Mouse (Mus musculus) embryonic facial prominence, embryonic 10.5 days (tissue): Measurements from ENCODE around the gene Soga1. TPM values are rescaled to one million over a fixed set of nuclear protein-coding genes. Genes with fewer than 3 reads are reported as not detected.

Source experiments
- DNase-seq: peaks from one replicate; pipeline ENCODE4 v3.0.0-alpha.2; 2017; ENCODE audit warnings: low spot score
- H3K27ac ChIP-seq: fragments of 300-500 bp; sonication (generic); replicated peaks from 2 replicates; pipeline ENCODE4 v1.5.1; 2016; ENCODE audit warnings: mild to moderate bottlenecking
- H3K27me3 ChIP-seq: fragments of 300-500 bp; sonication (generic); replicated peaks from 2 replicates; pipeline ENCODE4 v1.6.1; 2016; ENCODE audit warnings: low read depth, mild to moderate bottlenecking; ENCODE audit not compliant: poor library complexity, severe bottlenecking
- H3K36me3 ChIP-seq: fragments of 300-500 bp; sonication (generic); replicated peaks from 2 replicates; pipeline ENCODE4 v1.6.1; 2016; ENCODE audit warnings: mild to moderate bottlenecking, moderate library complexity
- H3K4me1 ChIP-seq: fragments of 300-500 bp; sonication (generic); 2 replicates; pipeline ENCODE4 v1.6.1; 2016
- H3K4me3 ChIP-seq: fragments of 300-500 bp; sonication (generic); 2 replicates; pipeline ENCODE4 v1.5.1; 2016; ENCODE audit warnings: mild to moderate bottlenecking, moderate library complexity
- H3K9me3 ChIP-seq: fragments of 300-500 bp; sonication (generic); 2 replicates; pipeline ENCODE4 v1.6.1; 2016; ENCODE audit warnings: mild to moderate bottlenecking
- WGBS: fragments of 180-500 bp; shearing (Covaris S2); methylation state at CpG from one replicate; pipeline ENCODE4 v1.1.7; 2016; 5-methylcytosine and 5-hydroxymethylcytosine counted together
- polyA plus RNA-seq: library from polyadenylated mRNA; unstranded; fragments of >200 nt; fragmentation: Nextera tagmentation; extraction: Ambion mirVana; gene quantifications from 2 replicates; pipeline ENCODE4 v1.2.1, GENCODE M21; 2016

Soga1 gene
- polyA plus RNA-seq, 1 experiment from 2014 or later = 4.7 TPM

DNA sequence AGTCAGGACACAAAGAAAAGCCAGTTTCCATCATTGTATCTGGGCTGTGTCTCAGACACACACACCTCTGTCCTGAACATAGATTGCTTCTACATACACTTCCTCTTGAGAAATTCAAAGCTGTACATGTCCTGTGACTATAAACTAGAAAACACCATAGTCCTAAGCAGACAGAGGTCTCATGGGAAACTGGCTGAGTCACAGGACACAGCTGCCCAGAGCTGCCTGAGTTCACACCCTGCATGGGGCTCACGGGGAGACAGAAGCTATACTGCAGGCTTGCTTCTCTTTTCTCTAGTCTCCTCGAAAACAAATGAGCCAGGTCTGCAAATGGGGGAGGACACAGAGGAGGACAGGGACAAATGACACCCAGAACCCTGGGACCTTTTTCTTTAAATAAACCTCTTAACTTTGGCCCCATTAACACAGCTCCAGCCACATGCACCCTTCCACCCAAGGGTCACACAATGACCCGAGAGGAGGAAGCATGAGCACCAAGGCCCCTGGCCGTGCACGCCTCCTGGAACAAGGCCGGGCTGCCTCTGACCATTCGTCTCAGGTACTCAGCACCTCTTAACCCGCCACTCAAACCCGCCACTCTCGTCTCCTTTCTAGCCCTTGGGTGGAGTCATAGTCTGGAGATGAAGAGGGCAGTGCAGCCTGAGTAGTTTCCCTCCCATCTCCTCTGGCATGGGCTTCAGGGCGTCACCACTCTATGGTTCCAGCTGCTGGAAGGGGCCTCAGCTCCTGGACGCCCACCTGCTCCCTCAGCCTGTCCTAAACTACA is 20.7 kb upstream of the Soga1 start:
- WGBS = 87% methylated on average over 12 of the region's 12 CpGs
- no peak for DNase-seq
- Histone ChIP-seq H3K27ac (no peak overlapping the region), H3K27me3 (no peaks in the 10 kb centered on the region), H3K36me3 (peaks cover 78% of the 10 kb centered on the region), H3K9me3 (no peaks in the 10 kb centered on the region), H3K4me3 (no peak overlapping the region), H3K4me1 (no peaks in the 10 kb centered on the region)

DNA sequence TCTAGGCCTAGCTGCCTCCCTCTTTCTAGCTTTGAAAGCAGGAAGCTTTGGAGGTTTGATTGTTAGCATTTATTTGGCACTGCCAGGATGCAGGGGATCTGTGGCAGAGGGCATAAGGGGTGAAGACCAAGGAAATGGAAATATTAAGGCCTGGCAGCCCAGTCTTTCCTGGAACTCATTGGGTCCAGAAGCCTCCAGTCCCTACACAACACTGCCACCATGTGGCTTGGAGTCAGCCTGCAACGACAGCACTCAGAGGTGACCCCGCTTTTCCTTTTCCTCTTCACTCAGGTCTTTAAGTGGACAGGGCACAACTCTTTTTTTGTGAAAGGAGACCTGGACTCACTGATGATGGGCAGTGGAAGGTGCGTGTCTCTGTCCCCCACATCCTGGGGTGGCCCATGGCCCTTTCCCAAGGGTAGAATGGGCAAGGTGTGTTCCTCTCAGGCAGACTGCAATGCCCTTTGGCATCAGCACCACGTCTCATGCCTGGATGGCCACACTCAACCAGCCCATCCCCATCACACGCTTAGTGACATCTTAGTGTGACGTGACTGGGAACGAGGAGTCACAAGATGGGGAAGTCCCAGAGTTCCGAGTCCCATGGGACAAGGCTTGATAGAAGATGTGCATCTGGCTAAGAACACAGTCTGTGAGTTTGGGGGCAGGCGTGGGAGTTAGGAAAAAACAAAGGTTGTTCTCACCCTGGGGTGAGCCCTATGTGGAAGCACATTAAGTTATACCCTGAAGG is 16.1 kb upstream of the Soga1 start:
- Histone ChIP-seq H3K27me3 (no peaks in the 10 kb centered on the region), H3K36me3 (peaks cover 37% of the 10 kb centered on the region), H3K4me1 (peaks cover 4% of the 10 kb centered on the region), H3K4me3 (no peak overlapping the region), H3K27ac (no peak overlapping the region; the same call in 1 of the 2 replicates), H3K9me3 (no peaks in the 10 kb centered on the region)
- DNase-seq = peak; percentile 74
- WGBS = 68% methylated on average over 9 of the region's 9 CpGs

DNA sequence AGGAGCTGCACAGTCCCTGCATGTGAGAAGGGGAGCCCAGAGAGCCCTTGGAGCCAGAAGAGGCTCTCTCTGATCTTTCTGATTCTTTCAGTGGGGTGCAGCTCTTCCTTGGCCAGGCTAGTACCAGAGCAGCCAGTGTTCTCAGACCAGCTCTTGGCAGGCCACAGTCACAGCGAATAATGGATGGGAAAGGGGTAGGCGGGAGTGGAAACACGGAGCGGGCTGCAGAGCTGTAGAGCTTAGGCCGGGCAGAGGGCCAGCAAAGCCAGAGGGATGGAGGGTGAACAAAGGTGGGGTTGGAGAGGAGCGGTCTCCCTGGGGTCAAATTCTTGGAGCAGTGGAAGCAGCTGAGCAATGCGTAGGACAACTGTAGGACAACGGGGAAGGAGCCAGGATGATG is 13.0 kb upstream of the Soga1 start:
- Histone ChIP-seq H3K27me3 (no peaks in the 10 kb centered on the region), H3K27ac (no peak overlapping the region), H3K9me3 (no peaks in the 10 kb centered on the region), H3K4me3 (no peak overlapping the region), H3K4me1 (peaks cover 14% of the 10 kb centered on the region), H3K36me3 (peaks cover 11% of the 10 kb centered on the region; the same call in 1 of the 2 replicates)
- DNase-seq = no peak
- 71% methylated on average over 8 of the region's 8 CpGs for WGBS

DNA sequence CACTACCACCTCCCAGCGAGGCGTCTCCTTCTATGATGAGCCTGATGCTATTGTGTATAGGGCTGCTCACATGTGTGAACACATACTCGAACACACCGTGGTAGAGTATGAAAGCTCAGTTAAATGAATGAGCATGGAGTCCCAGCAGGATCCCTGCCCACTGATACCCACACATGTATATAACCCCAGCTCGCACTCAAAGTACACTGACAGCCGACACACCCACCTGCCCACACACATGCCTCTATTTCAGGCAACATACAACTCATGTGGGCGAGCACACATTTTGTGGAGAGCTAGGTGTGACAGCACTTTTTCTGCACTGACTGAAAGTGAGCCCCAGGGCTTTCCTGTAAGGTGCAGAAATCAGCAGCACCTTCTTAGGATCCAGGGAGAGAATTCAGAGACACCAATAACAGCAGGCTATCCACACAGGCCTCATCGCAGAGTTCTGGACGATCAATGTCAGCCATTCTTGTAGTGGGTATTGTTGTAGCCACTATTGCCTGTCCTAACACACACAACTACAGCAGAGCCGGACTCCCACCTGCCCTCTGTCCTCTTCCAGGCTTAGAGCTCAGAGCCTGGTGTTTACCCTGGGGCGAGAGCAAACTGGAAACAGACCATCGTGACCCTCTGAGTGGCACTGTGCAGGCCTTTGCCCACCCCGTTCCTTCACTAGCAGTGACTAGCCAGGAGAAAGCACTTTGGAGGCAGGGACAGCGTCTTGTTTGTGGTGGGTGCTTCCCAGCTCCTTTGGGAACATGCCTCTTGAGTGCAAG is 8.7 kb upstream of the Soga1 start:
- Histone ChIP-seq H3K27me3 (no peaks in the 10 kb centered on the region), H3K27ac (peak overlapping the region; percentile 36; the same call in 1 of the 2 replicates), H3K36me3 (no peaks in the 10 kb centered on the region), H3K9me3 (no peaks in the 10 kb centered on the region), H3K4me1 (peaks cover 27% of the 10 kb centered on the region), H3K4me3 (no peak overlapping the region)
- WGBS = 77% methylated on average over 14 of the region's 14 CpGs
- DNase-seq = no peak

DNA sequence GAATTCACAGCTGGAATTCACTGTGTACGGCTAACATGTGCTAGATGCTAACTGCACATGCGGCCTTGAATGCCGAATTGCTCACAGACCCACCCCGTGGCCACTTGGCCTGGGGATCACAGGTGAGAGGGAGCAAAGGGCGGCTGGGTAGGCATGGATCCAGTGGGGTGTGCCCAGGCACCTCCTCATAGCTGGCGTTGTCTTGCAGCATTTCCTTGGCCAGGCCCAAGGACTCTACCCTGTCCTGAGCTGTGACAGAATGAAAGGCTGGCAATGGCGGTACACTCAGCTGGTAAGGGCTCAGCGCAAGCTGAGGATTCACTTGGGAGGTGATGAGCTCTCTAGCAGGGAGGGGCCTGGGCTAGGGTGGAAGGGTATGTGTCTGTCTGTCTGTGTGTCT is 7.7 kb upstream of the Soga1 start, which contains the start of gene Tldc2:
Gene Tldc2 (plus strand): TSS at position 260 of the 400 bp plus-strand sequence.
- H3K27ac ChIP-seq = no peak within 1 kb of the TSS
- DNase-seq = no peak
- WGBS = 85% methylated on average over 8 of the region's 8 CpGs

DNA sequence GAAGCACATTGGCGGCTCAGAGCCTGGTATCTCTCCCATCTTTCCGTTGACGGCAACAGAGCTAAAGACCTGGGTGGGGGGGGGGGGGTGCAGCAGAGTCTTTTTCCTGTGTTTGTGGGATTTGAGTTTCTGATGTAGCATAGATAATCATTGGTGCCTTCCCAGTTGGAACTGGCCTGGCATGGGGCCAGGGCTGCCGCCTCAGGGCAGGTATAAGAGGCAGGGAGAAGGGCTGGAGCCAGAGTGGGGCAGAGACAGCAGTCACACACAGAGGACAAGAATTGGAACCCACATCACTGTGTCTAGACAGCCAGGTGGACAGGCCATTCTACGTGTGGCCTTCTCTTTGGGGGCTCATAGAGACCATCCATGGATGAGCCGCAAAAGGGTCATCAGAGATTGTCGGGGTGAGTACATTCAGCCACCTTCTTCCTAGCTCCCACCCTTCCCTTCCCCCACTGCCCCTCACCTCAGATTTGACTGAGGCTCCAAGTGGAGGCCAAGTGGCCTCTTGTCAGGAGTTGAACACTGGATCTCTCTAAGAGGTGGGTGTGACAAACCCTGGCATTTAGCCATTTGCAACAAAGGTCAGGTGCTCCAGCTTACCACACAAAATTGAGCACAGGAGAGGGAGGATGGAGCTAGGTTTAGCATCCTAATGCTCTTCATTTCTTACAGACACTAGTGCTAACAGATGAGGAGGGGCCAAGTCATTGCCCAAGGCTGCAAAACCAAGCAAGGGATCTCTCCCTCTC is 6.0 kb upstream of the Soga1 start:
- WGBS = 90% methylated on average over 7 of the region's 7 CpGs
- Histone ChIP-seq H3K27me3 (peaks cover 5% of the 10 kb centered on the region; the same call in 1 of the 2 replicates), H3K27ac (no peak overlapping the region), H3K4me3 (no peak overlapping the region), H3K36me3 (no peaks in the 10 kb centered on the region), H3K9me3 (no peaks in the 10 kb centered on the region), H3K4me1 (peaks cover 24% of the 10 kb centered on the region)
- DNase-seq = no peak

More for the DNA sequence above, 7.7 kb upstream of the Soga1 start, which contains the start of gene Tldc2:
- H3K36me3 ChIP-seq = no peaks in the 10 kb centered on the region
- H3K9me3 ChIP-seq = no peaks in the 10 kb centered on the region
- no peak within 1 kb of the TSS for H3K4me3 ChIP-seq
- no peaks in the 10 kb centered on the region for H3K27me3 ChIP-seq
- H3K4me1 ChIP-seq = peaks cover 24% of the 10 kb centered on the region

DNA sequence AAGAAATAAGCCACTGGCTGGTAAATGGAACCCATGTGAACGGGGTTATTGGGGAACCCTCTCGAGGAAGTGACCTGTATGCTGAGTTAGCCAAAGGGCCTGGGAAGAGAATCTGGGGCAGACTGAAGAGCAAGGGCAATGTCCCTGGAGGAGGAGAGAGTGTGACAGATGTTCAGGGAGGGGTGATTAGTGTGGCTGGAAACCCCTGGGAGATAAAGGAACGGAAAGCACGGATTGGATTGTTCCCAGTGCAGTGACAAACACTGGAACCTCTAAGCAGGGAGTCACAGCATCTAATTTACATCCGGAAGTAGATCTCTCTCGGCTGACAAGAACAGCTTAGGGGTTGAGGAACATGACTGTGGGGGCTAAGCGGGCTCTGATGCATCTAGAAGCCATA is 2.9 kb upstream of the Soga1 start:
- Histone ChIP-seq H3K36me3 (no peaks in the 10 kb centered on the region; the same call in 1 of the 2 replicates), H3K9me3 (no peaks in the 10 kb centered on the region), H3K4me1 (peaks cover 36% of the 10 kb centered on the region), H3K4me3 (no peak overlapping the region), H3K27ac (no peak overlapping the region), H3K27me3 (peaks cover 5% of the 10 kb centered on the region; the same call in 1 of the 2 replicates)
- DNase-seq = no peak
- WGBS = 43% methylated on average over 7 of the region's 7 CpGs

DNA sequence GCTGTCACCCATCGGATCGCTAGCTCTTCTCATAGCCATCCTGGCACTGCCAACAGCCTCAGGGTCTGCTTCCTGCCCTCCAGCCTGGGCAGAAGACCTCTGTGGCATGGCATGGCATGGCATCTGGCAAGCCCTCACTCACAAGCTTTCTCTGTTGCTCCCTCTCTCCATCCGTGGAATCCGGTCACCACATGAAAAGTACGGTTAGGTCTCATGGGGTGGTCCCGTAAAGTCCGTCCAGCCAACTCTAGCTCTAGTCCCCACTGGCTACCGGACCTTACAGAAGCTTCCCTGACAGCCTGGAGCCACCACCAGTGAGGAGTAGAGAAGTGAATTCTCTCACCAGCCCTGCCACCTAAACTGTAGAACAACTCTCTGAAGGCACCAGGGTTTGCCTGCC is 2.3 kb upstream of the Soga1 start:
- H3K27me3 ChIP-seq = peaks cover 5% of the 10 kb centered on the region; the same call in 1 of the 2 replicates
- no peaks in the 10 kb centered on the region for H3K9me3 ChIP-seq
- peaks cover 6% of the 10 kb centered on the region for H3K36me3 ChIP-seq
- peaks cover 43% of the 10 kb centered on the region for H3K4me1 ChIP-seq
- WGBS = 92% methylated on average over 8 of the region's 8 CpGs
- H3K4me3 ChIP-seq = no peak overlapping the region
- DNase-seq = no peak
- H3K27ac ChIP-seq = no peak overlapping the region

DNA sequence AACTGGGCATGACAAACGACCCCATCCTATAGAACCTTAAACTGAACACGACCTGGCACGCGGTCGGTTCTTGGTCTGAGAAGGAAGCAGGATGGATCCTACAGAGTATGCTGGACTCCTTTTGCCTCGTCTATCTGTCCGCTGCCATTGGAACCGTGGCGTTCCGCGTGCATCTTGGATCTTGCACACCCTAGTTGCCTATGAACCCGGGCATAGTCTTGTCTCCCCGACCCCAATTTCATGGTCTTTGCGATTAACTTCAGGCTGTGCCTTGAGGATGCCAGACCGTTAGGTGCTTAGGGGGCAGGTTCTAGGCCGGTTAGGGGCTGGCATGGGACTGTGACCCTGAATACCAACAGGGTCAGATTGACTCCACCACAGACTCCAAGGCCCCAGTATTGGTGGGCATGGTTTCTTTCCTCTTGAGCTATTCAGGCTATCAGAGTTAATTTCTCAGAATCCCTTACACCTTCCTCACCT is 687 bp upstream of the Soga1 start:
- Histone ChIP-seq H3K27ac (peak overlapping the region; percentile 98), H3K27me3 (peaks cover 5% of the 10 kb centered on the region; the same call in 1 of the 2 replicates), H3K4me1 (peaks cover 47% of the 10 kb centered on the region), H3K36me3 (peaks cover 21% of the 10 kb centered on the region), H3K9me3 (no peaks in the 10 kb centered on the region), H3K4me3 (peak overlapping the region; percentile 80)
- 9% methylated on average over 16 of the region's 16 CpGs for WGBS
- no peak for DNase-seq

DNA sequence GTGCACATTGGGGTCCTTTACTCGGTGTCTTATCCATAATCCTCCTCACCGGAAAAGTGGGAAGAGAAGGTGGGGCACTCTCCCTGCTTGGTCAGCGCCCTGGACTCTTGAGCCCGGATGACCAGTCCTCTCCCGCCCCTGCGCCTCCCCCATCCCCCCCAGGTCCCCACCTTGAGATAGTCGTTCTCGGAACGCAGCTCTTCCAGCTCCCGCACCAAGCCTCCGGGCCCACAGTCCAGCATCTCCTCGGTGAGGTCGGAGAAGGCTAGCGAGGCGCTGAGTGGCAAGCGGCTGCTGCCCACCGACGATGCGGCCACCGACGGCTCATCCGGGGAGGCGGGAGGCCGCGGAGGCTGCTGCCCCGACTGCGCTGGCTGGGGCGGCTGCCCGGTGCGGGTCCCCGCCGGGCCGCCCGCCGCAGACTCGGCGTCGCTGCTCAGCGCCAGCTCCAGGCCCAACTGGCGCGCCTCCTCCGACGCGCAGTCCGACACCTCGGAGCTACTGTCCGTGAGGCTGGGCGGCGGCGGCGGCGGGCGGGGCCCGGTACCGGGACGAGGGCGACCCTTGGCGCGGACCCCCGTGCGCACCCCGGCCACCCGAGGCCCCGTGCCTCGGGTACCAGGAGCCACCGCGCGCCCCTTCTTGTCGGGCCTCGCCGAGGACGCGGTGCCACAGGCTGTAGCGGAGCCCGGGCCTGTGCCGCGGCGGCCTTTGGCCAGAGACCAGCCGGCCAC is 828 bp downstream of the Soga1 start:
- H3K4me3 ChIP-seq = peak overlapping the region; percentile 80
- H3K27me3 ChIP-seq = peaks cover 5% of the 10 kb centered on the region; the same call in 1 of the 2 replicates
- no peak for DNase-seq
- H3K36me3 ChIP-seq = peaks cover 35% of the 10 kb centered on the region
- peaks cover 61% of the 10 kb centered on the region for H3K4me1 ChIP-seq
- WGBS = under 1% methylated on average over 79 of the region's 79 CpGs
- no peaks in the 10 kb centered on the region for H3K9me3 ChIP-seq
- H3K27ac ChIP-seq = peak overlapping the region; percentile 98

DNA sequence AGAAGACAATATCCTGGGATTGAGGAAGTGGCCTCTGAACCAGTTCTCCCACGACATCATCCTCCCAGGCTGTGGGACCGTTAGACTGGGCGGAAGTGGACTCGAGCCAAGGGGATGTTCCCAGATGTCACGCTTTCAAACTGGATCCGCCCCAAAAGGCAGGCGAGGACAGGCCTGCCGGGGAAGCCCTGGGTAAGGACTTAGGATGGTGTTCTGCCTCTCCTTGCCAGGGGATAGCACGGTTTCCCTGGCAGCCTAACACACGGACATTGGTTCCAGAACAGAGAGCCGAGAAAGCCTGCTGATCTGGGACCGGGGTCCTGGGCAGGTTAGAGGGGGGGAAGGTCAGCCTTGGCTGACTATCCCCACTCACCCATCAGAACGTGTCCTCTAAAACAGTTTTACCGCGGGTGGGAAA is 1.4 kb downstream of the Soga1 start:
- peak; percentile 62 for DNase-seq
- Histone ChIP-seq H3K27ac (peak overlapping the region; percentile 98), H3K27me3 (peaks cover 5% of the 10 kb centered on the region; the same call in 1 of the 2 replicates), H3K9me3 (no peaks in the 10 kb centered on the region), H3K4me3 (peak overlapping the region; percentile 80), H3K4me1 (peaks cover 67% of the 10 kb centered on the region), H3K36me3 (peaks cover 41% of the 10 kb centered on the region)
- WGBS = 2% methylated on average over 15 of the region's 15 CpGs
